Mouse (Mus musculus): ENCODE results near the gene Zfp616.

The Zfp616 gene

GRCm38 (mm10) chr11:74069655-74070054, at the start of gene Zfp616:
Zfp616 (plus strand) TSS chr11:74069955.
- no peak for DNase-seq

DNA sequence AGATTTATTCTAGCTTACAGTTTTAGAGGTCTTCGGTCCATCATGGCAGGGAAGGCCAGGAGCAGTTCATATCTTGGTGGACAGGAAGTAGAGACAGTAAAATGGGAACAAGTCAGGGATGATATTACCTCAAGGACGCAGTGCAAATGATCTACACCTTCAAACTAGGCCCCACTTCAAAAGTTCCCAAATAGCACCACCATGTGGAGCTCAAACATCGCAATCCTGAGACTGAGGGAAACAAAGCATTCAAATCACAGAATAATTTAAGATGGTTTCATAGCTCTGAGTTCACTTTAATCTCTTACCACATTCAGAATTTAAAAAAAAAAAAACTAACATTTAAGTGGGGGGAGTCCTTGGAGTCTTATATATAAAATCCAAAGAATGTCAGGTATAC, 18.4 kb upstream of the Zfp616 start:
- DNase-seq = no peak

DNA sequence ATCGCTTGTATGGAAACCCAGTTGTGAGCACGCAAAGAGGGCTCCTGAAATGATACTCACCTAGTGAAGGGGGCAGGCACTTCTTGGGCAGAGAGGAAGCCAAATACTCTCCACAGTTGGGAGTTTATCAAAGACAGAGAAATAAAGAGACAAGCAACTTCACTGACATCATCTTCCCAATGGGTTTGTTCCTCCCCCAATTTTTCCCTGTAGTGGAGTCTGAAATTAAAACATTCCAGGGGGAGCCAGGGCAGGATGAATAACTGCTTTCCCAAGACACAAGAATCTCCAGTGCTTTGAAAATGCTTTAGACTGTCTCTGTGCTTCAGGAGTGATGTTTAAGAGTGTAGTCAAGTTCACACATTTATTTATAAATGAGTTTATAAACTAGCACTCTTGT, 13.3 kb upstream of the Zfp616 start, which contains the start of the genes Olfr139 and Olfr399:
Gene Olfr139, minus strand, starts transcription at position 101 of the 400 bp plus-strand sequence.
Gene Olfr399, minus strand, starts transcription at position 165 of the 400 bp plus-strand sequence.
- no peak for DNase-seq

GRCm38 (mm10) chr11:74100724-74101123, 31.0 kb downstream of the Zfp616 start:
- no peak for DNase-seq

- no peak for DNase-seq
Measured at GRCm38 (mm10) chr11:74101507-74101906, 31.8 kb downstream of the Zfp616 start.

DNA sequence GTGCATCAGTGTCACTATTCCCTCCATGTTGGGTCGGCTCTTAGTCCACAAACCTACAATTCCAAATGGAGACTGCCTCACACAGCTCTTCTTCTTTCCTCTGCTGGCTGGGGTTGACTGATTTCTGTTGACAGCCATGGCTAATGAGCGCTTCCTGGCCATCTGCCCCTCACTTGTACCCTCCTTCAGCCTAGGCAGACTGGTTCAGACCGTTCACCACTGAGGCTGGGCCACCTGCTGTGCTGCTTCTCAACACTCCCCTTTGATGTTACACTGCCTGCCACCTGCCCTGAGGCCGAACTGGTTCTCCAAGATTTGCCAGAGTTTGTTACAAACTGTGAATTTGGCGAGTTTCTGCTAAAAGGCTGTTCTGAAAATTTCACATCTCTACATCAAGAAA, 35.3 kb downstream of the Zfp616 start:
- no peak for DNase-seq

DNA sequence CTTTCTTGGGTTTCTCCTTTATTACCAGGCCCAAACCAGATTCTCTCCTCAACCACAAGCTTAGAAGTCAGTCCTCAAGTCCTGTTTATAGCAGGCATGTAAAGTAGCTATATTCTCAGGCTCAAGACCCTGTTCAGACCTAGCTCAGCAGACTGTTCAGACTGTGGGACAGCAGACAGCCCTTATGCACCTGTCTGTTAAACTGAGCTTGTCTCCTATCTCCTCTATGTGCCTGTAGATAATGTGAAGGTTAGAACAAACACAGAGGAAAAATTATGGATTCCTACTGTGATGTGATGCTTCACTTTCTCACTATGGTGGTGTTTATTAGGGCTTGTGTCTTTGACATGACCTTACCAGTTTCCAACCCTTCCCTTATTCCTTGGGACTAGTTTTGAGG, 43.7 kb downstream of the Zfp616 start, which contains the start of gene Olfr401:
Gene Olfr401, plus strand, starts transcription at position 301 of the 400 bp plus-strand sequence.
- no peak for DNase-seq

Measured in cerebellum, adult 9-10 months (tissue).